Mouse (Mus musculus): ENCODE measurements around the gene Cpne8.
"Not testable (repeated sequence)": the region's sequence is repeated elsewhere in the genome, so short reads cannot be mapped to it uniquely, and the experiment has no call there.

Cpne8 gene

GRCm38 (mm10) chr15:90610767-90611166, 68.5 kb downstream of the Cpne8 start:
- not testable (repeated sequence) for DNase-seq (ENCODE audit: low read depth, low spot score)

DNA sequence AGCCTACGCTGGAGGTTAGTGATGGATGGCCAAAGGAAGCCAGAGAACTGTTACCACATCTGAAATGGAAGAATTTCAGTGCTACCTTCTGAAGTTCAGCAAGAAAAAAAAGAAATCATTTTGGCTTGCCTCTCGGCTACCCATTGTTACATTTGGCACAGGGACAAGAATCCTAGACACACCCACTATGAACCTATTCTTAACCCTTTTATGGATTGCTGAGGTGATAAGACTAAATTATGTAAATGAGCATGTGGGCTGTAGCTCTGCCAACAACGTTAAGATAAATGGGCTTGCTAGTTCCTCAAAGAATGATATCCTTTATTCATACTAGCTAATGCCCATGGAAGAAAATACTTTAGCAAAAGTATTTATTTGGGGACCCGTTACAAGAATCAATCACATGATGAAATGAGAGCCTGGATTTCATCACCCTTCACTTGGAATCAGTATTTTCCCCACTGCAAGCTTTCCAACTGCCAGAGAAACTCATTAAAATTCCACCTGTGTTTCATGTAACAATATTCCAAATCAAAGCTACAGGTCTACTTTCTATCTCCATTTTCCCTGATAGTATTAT, 69.3 kb downstream of the Cpne8 start:
- DNase-seq (ENCODE audit: low read depth, low spot score) = no peak

- DNase-seq (ENCODE audit: low read depth, low spot score) = no peak
Observed at GRCm38 (mm10) chr15:90608368-90608767, 70.9 kb downstream of the Cpne8 start.

DNA sequence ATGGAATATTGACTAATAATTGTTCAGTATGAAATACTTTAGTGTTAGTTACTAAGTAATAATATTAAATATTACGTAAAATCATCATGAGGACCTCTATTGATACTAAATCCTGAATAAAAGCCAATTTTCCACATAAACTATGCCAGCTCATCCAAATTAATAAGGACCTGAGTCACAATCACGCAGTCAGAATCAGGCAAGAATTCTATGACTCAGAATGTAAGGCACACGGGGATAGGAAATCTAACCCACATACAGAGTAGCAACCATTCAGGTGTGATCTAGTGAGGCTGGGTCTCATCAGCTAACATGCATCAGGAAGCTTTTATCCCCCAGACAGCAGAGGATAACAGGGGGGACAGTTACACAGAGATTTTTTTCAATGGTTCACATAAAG, 72.1 kb downstream of the Cpne8 start:
- no peak for DNase-seq (ENCODE audit: low read depth, low spot score)

DNA sequence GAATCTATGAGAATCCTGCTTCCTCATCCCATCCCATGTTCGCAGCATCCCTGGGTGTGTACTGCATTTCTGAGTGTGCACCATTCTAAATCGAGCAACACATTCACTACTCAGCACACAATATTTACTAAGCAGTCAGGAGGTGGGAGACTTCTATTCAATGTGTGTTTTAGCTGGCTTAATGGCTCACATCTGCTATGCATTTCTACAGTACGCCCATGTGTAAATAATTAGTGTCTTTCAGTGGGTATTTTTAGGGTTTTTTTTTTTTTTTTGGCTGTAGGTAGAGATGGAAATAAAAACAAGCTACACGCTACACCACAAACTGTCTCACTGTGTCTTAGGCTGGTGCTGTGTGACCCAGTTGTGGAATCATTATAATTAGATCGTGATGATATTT, 75.6 kb downstream of the Cpne8 start:
- no peak for DNase-seq (ENCODE audit: low read depth, low spot score)

- no peak for DNase-seq (ENCODE audit: low read depth, low spot score)
Observed at GRCm38 (mm10) chr15:90597715-90598497, 81.3 kb downstream of the Cpne8 start.

DNA sequence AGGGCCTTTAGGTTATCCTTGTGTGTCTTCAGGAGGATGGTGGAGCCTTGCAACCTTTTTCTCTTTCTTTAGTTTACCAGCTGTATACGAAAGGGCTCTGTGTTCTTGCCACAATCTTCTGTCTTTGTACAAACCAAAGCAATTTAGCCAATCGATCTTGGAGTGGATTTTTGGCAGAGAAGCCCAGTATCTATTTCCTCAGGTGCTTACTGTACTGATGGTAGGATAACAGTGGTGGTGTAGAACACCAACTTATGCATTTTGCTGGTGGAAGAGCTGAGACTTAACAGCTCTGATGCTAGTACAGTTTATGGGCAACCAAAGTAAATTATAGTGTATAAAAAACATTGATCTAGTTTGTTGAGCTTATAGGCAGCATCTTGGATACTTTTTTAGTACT, 83.6 kb downstream of the Cpne8 start:
- DNase-seq (ENCODE audit: low read depth, low spot score) = no peak

GRCm38 (mm10) chr15:90589587-90589986, 89.6 kb downstream of the Cpne8 start:
- no peak for DNase-seq (ENCODE audit: low read depth, low spot score)

DNA sequence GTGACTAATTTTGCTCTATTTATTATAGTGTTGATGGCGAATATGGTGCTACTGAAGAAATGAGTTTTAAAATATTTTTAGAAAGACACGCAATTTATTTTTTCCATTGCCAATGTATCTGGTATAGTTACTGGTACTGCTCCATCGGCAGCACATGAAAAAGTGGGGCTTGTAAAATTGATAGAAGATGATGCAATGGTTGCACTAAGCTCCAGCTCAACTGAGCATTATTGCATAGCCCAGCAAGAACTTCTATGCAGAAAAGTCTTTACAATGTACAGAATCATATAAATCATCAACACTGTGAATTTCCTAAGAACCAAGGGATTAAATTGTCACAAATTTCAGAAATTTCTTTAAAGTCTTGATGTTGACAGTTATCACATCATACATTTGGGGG, 101.8 kb downstream of the Cpne8 start:
- DNase-seq (ENCODE audit: low read depth, low spot score) = no peak

DNA sequence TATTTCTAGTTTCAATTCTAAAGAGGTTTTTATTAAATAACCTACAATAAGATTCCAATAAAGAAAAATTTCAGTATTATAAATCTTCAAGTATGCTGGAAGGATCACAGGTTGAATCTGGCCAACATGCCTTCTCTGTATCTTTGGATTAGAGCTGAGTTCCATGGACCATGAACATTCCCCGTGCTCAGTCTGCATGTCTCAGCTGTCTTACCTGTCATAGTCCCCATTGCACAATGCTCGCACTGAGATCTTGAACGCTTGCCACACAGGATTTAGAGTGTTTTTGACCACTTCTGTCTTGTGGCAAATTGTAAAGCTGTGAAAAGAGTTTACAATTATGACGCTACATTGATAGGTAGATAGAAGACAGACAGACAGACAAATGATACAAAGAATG, 110.0 kb downstream of the Cpne8 start:
- no peak for DNase-seq (ENCODE audit: low read depth, low spot score)

DNA sequence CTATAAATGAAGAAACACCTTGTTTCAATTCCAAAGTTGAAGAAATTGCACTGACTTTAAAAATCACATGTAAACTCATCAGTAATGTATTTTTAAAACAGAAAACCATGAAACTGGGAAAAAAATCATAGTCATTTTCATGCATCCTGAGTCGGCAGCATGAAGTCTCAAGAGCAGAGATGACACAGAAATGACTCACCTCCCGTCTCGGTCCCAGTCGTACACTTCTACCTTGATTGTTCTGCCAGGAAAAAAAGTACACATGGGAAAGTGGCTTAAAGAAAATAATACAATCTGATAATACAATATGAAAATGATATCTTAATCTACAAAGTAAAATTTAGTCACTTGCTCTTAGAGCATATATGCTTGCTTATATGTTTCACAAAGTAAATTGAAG, 111.2 kb downstream of the Cpne8 start:
- no peak for DNase-seq (ENCODE audit: low read depth, low spot score)

- no peak for DNase-seq (ENCODE audit: low read depth, low spot score)
Observed at GRCm38 (mm10) chr15:90563996-90564395, 115.2 kb downstream of the Cpne8 start.

- DNase-seq (ENCODE audit: low read depth, low spot score) = no peak
Observed at GRCm38 (mm10) chr15:90561613-90562012, 117.6 kb downstream of the Cpne8 start.

- DNase-seq (ENCODE audit: low read depth, low spot score) = no peak
Observed at GRCm38 (mm10) chr15:90548589-90548988, 130.6 kb downstream of the Cpne8 start.

GRCm38 (mm10) chr15:90543447-90543846, 135.8 kb downstream of the Cpne8 start:
- no peak for DNase-seq (ENCODE audit: low read depth, low spot score)

DNA sequence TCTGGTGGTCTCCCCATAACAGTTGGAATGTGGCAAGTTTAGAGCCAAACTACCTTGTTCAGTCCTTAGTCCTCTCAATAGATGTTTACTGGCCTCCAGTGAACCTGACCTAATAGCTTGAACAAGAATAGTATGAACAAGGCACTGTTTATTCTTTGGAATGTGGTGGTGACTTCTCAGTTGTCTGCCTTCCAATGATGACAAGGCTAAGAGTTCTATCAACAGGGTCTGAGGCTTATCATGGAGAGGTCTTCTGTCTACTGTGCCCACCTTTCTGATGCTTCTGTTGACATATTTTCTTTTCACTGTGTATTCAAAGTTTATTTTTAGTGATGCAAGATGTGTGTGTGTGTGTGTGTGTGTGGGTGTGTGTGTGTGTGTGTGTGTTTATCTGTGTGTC, 137.1 kb downstream of the Cpne8 start:
- DNase-seq (ENCODE audit: low read depth, low spot score) = no peak

- DNase-seq (ENCODE audit: low read depth, low spot score) = no peak
Observed at GRCm38 (mm10) chr15:90536311-90537202, 142.7 kb downstream of the Cpne8 start.

GRCm38 (mm10) chr15:90535730-90536129, 143.5 kb downstream of the Cpne8 start:
- DNase-seq (ENCODE audit: low read depth, low spot score) = no peak

GRCm38 (mm10) chr15:90512769-90513168, 166.5 kb downstream of the Cpne8 start:
- DNase-seq (ENCODE audit: low read depth, low spot score) = no peak

DNA sequence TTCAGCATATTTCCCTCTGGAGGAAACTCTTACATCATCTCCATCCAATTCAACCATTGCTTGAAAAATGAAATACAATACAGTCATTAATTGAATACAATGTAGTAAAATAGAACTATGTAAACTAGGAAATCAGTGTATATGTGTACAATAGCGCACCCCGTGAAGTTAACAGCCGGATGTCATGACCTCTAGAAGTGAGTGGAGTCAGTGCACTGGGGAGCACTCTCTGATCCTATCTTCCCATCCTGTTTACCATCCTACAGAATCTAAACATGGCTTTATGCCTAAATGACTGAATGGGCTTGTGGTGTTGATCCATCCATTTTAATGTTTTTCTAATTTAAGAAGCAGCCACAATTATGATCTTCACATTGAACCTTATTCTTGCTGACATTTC, 182.2 kb downstream of the Cpne8 start:
- no peak for DNase-seq (ENCODE audit: low read depth, low spot score)

DNA sequence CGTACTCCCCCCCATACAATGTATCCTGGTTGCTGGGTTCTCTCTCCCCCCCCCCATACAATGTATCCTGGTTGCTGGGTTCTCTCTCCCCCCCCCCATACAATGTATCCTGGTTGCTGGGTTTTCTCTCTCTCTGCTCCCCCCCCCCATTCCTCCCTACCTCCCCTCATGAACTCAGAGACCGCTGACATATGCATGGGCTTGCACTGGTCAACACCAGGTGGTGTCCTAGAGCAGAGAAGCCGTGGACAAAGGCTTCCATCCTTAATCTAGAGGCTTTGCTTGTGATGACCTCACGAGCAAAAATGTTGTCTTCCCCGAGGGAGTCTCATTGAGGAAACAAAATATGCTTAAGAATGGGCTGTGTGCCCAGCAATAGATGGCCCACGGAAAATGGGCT, 187.7 kb downstream of the Cpne8 start:
- DNase-seq (ENCODE audit: low read depth, low spot score) = no peak

DNA sequence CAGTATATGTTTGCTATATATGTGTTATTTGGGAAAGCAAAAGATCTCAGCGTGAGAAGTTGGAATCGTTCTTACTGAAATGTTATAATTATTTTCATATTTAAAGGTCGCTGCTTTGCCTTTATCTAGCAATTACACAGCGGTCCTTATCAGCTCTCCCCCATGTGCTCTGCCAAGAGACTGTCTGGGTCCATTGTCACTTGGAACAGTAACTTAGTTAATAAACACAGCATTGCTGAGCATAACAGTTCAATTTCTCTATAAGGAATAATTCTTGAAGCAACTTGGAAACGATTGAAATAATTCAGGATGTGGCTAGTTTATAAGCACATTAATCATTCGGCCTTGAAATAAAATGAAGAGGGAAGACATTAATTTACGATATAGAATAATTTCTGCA, 189.0 kb downstream of the Cpne8 start:
- no peak for DNase-seq (ENCODE audit: low read depth, low spot score)
